Mouse (Mus musculus): ENCODE measurements around the gene Rarres2.
A peak's percentile ranks its signal among the peaks of the same experiment; 100 is the strongest.
"Not testable (repeated sequence)": the region's sequence is repeated elsewhere in the genome, so short reads cannot be mapped to it uniquely, and the experiment has no call there.

The Rarres2 gene

DNA sequence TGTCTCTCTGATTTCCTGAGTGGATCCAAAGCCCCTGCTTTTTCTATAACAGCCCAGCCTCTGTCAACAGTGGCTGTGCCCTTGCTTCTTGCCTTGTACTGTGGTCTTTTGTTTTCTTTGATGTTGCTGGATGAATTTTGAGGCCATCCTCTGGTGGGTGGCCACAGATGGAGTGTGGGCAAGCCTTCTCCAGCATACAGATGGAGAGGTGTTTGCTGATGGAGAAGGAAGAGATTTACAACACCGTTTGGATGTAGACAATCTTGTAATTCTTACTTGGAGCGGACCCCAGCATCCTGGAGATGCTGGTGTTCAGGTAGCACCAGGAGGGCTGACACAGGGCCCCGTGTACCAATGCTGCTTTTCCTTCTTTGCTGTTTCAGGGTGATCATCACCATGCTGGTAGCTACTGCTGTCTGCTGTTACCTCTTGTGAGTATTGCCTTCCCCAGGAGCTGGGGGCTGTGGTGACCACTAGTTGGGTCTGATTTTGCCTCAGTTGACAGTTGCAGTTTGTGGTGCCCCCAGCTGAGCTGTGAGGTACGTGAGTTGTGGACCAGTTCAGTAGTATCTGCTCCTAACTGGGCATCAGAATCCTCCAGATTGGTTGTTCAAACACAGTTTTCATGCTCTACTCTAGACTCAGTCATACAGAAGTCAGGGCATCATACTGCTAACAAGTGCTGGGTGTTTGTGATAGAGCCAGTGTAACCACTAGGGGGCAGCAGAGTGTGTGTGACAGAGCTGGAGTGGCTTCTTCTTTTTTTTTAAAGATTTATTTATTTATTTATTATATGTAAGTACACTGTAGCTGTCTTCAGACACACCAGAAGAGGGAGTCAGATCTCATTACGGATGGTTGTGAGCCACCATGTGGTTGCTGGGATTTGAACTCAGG lies 33.5 kb downstream of the Rarres2 start:
- DNase-seq: peak; percentile 84

DNA sequence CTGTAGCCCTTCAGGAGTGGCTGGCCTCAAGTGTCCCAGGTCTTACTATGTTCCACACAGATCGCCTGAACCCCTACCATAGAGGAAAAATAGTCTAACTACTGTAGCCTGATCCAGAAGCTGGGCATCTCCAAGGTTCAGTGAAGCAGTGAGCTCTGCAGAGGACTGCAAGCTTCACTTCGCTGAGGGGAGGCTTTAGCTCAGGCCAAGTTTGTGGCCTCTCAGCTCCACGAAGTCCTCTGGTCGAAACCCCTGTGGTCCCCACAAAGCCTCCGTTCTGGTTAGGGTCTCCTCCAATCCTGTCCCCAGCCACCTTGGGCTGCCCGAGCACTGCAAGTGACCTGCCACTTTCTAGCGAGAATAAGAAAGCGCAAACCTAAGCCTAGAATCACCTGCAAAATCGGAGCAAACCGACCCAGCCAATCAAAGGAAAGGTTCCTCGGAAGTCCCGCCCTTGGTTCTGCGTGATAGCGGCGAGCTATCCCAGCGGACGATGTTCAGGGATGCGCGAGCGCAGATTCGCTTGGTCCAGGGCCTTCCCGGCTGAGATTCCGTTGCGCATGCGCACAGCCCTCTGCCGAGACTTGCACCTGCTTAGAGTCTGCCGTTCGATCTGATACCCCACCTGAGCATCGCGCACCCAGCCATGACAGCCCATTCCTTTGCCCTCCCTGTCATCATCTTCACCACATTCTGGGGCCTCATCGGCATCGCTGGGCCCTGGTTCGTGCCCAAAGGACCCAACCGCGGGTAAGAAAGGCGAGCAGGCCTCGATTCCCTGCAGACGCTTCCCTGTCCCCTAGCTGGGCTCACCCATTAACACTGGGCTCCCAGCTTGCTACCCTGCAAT lies 35.3 kb downstream of the Rarres2 start, which contains the start of gene Atp6v0e2:
Atp6v0e2 (plus strand) TSS at position 511 of the 850 bp plus-strand sequence.
- peak; percentile 93 for DNase-seq

DNA sequence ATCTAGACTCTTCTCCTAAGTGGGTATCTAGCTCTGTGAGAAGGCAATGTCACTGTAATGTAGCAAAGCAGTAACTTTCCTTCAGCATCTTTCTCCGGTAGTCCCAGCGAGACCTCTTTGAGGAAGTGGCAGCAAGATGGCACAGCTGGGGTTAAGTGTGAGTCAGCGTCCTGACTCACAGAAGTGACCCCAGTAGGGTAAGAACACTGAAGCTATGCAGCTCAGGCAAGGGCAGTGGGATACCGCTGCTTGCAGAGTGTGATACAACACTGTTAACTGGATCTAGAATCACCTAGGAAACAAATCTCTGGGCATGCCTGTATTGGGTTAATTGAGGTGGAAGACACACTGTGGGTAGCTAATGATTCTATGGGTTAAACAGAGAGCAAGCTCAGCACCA lies 36.5 kb downstream of the Rarres2 start:
- DNase-seq: no peak

DNA sequence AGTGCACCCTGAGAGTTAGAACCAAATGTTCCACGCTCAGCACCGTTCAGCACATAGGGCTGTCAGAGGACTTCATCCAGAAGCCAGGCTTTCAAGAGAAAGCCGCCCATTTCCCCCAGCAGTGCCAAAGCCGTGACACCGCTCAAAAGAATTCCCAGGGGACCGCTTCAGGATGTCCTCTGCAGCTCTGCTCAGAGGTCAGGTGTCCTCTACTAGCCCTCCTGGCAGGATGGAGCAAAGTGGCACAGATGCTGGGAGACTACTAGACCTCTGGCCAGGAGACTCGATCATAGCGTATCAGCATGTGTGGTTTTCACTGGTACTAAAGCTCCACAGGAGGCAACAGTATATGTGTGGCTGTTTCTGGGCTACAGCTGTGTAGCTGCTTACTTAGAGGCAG lies 37.7 kb downstream of the Rarres2 start:
- no peak for DNase-seq

DNA sequence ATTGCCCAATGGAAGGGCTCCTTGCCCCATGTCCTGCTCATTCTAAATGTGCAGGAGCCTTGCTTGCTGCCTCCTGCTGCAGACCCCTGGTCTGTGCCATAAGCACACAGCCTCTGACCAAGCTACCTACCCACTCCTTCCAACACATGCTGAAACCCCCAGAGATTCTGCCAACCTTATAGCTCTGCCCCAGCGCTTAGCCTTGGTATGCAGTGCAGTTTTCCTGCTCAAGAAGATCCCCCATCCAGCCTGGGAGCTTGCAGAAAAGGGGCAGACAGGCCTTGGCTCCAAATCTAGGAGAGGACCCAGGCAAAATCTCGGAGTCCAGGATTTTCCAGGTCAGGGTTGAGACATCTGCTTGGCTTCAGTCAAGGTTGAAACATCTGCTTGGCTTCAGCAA lies 39.1 kb downstream of the Rarres2 start:
- no peak for DNase-seq

DNA sequence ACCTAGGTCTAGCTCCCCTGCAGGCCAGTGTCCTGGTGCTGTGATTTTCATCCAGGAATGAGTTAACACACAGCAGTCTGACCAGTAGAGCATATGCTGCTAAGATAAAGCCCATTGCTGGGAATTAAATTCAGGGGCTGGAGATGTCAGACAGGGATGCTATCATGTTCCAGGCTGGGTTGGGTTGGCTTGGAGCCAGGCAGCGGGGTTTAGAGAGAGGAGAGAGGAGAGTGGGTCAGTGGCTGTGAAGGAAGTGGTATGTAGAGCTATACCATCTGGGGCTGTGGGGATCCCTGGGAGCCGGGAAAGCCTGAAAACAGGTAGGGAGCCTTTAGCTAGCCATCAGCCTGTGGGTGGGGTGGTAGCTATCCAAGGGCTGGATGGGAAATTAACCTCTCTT lies 41.7 kb downstream of the Rarres2 start:
- no peak for DNase-seq

DNA sequence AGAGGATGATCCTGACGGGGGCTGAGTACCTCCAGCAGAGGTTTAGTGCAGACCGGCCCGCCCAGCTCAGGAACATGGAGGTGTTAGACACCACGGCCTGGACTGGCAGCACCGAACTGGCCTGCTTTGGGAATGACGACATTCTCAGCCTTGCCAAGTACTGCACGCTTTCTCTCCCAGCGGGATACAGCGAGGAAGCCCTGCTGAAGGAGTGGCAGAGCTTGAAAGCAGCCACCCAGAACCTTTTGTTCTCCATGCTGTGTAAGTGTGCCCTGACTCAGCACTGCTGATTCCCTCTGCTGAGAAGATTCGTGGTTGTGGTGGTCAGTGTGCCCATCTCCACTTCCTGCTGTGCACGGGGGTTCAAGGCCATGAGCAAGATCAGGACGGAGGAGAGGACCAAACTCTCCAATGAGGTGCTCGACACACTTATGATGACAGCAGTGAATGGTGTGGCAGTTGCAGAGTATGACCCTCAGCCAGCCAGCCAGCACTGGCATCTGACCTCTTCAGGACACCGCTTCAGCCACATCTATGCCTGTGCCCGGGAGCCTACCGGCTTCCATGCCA lies 42.6 kb downstream of the Rarres2 start:
- DNase-seq: no peak

DNA sequence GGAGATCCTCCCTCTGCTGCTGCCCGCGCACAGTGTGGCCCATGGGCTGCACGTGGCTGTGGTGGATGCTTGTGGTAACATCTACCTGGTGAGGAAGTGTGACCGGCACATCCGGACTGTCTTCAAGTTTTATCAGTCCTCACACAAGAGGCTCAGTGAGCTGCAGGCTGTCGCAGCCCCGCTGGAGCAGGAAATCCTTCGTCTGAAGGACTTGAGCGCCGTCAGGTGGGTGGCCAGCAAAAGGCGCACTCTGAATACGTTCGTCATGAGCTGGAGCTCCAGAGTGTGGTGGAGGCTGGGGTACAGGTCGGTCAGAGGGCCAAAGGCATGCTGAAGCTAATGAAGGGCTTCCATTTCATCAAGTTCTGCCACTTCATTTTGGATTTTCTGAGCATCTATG lies 43.3 kb downstream of the Rarres2 start:
- no peak for DNase-seq

DNA sequence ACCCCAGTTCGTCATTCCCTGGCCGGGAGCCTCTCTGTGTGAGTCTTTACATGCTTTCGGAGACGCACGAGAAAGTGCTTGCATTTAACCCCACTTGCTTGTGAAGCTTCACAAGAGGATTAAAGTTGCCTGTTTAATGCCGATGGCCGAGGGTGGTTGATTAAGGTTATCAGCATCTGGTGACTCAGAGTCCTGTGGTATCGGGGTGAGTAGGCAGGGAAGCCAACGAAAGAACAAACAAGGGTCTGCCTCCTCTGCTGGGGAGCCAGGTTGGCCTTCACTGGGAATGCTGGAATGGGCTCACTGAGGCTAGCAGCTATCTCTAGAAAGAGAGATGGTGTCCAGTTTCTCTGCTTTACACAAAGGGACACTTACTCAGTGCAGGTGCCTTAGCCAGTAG lies 44.7 kb downstream of the Rarres2 start:
- no peak for DNase-seq

DNA sequence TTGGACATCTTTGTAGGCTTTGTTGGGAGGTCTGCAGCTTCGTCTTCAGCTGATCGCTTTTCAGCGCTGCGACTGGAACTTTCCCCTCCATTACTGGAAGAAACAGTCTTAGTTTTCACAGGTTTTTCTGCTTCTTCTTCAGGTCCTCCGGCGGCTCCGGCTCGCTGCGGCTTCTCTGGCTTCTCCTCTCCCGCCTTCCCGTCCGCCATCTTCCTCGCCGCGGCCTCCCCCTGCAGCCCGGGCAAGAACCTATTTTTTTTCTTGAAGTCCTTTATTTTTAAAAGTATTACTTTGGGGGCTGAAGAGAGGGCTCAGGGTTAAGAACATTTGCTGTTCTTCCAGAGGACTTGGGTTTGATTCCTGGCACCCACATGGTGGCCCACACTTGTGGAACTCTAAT lies 47.7 kb downstream of the Rarres2 start:
- DNase-seq: not testable (repeated sequence)
